Mouse (Mus musculus) macrophage (primary cell): ENCODE results near the gene Spg20. TPM values are rescaled to one million over a fixed set of nuclear protein-coding genes. Genes with fewer than 3 reads are reported as not detected.

Experiments
- H3K27ac ChIP-seq: fragments of 350-480 bp; formaldehyde crosslinking; 2 replicates; pipeline ENCODE4 v1.9.0; 2021
- H3K36me3 ChIP-seq: fragments of 350-480 bp; formaldehyde crosslinking; 2 replicates; pipeline ENCODE4 v1.9.0; 2021; ENCODE audit errors: inconsistent target
- H3K4me3 ChIP-seq: fragments of 350-480 bp; formaldehyde crosslinking; 2 replicates; pipeline ENCODE4 v1.9.0; 2021; ENCODE audit errors: inconsistent target
- H3K79me2 ChIP-seq: fragments of 350-480 bp; formaldehyde crosslinking; 2 replicates; pipeline ENCODE4 v1.9.0; 2021; ENCODE audit errors: inconsistent target
- WGBS: methylation state at CpG from one replicate; pipeline ENCODE4 v1.1.7; 2026; ENCODE audit warnings: inconsistent platforms; ENCODE audit not compliant: missing documents; 5-methylcytosine and 5-hydroxymethylcytosine counted together
- polyA plus RNA-seq: library from polyadenylated mRNA; stranded (reverse); fragments of 250-400 nt; gene quantifications from 3 replicates; pipeline ENCODE4 v1.2.4, GENCODE M21; 2018; ENCODE audit warnings: inconsistent platforms

The Spg20 gene
- polyA plus RNA-seq, 1 experiment from 2014 or later = 40.8 TPM

DNA sequence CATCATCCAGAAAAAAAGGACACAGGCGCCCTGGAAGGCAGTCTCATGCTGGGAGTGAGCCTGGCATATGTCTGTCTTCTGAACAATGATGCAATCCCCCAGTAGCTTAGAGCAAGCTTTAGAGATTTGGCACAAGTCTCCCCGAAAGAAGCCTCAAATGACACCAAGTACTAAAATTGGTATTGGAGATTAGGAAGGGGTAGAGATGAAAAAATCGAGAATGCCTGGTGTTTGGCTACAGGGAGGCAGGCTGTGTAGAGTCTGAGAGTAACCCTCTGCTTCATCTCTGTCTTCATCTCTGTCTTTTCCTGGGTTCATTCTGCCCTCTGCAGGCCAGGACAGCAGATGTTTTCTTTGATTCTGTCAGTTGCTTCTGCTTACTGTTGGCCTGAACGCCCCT, 24.5 kb upstream of the Spg20 start:
- no peak overlapping the region for H3K4me3 ChIP-seq
- 79% methylated on average over 4 of the region's 4 CpGs for WGBS
- H3K27ac ChIP-seq = no peak overlapping the region
- no peaks in the 10 kb centered on the region for H3K79me2 ChIP-seq
- H3K36me3 ChIP-seq = no peaks in the 10 kb centered on the region

- 38% methylated on average over 4 of the region's 4 CpGs for WGBS
- H3K27ac ChIP-seq = no peak overlapping the region
- no peaks in the 10 kb centered on the region for H3K36me3 ChIP-seq
- no peaks in the 10 kb centered on the region for H3K79me2 ChIP-seq
- H3K4me3 ChIP-seq = no peak overlapping the region
These were observed 23.5 kb upstream of the Spg20 start for GRCm38 (mm10) chr3:55088359-55088758.

DNA sequence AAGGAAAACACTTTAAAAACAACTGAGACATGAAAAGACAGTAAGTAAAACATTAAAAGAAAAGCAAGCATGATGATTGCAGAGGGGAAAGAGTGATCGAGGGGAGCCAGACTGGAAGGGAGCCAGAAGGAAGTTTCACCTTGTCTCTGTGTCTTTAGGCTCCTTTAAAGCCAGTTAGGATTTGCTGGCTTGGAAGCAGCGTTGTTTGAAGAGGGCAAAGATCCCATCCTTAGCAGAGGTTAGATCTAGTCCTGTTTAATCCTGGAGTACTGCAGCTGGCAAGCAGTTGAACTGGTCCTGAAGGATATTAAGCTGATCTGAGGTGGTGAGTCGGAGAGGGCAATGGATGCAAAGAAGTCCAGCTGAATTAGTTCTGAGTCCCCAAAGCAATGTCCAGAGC, 23.1 kb upstream of the Spg20 start:
- Histone ChIP-seq H3K27ac (no peak overlapping the region), H3K79me2 (no peaks in the 10 kb centered on the region), H3K36me3 (no peaks in the 10 kb centered on the region), H3K4me3 (no peak overlapping the region)
- 72% methylated on average over 3 of the region's 3 CpGs for WGBS

DNA sequence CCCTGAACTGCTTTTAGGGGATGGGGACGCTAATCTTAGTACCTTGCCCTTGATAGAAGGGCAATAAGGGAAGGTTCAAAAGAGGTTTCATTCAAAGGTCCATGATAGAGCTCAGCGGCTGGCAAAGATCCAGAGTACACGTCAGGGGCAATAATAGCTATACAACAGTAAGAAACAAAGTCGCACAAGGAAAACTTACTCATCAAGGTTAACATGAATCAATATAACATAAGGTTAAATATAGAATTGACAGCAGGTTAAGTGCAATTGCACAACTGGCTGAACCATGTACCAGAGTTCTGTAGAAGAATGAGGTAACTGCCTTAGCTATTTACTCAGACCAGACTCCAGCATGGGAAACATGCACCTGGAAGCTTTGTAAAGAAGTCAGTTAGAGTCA, 22.6 kb upstream of the Spg20 start:
- no peaks in the 10 kb centered on the region for H3K79me2 ChIP-seq
- 87% methylated on average over 4 of the region's 4 CpGs for WGBS
- no peak overlapping the region for H3K27ac ChIP-seq
- H3K36me3 ChIP-seq = no peaks in the 10 kb centered on the region
- H3K4me3 ChIP-seq = no peak overlapping the region

GRCm38 (mm10) chr3:55093161-55093560, 18.7 kb upstream of the Spg20 start:
- no peak overlapping the region for H3K4me3 ChIP-seq
- H3K79me2 ChIP-seq = no peaks in the 10 kb centered on the region
- no peaks in the 10 kb centered on the region for H3K36me3 ChIP-seq
- H3K27ac ChIP-seq = no peak overlapping the region
- WGBS = 94% methylated on average over 1 of the region's 1 CpGs

DNA sequence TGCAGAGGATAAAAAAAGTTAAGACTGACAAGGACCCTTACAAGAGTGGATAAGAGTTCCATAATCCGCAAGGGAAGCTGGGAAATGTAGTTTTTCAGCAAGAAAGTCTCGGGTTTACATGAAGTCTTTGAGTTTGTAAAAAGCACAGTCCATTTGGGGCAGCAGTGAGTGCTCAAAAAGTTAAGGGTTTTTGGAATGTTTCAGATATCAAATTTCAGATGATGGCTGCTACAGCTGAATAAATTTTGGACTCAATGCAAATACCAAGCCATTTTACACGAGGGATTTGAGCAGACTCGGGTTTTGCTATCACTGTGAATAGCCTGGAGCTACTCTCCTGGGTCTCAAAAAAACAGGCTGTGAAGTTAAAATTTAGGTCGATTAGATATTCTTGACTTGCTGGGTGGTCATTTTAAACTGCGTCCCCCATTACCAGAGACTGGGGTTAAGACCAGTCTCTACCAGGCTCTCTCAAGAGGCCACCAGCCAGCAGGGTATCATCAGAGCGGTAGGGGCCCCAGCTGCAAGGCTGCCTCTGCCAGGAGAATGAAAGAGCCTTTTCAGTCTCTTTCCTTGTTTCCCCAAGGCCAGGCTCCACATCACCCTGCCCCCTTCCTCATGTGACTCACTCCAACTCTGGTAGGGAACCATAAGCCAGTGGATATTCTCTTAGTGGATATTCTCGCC, 15.8 kb upstream of the Spg20 start:
- H3K4me3 ChIP-seq = no peak overlapping the region
- H3K79me2 ChIP-seq = no peaks in the 10 kb centered on the region
- no peak overlapping the region for H3K27ac ChIP-seq
- H3K36me3 ChIP-seq = no peaks in the 10 kb centered on the region
- WGBS = 77% methylated on average over 8 of the region's 8 CpGs

DNA sequence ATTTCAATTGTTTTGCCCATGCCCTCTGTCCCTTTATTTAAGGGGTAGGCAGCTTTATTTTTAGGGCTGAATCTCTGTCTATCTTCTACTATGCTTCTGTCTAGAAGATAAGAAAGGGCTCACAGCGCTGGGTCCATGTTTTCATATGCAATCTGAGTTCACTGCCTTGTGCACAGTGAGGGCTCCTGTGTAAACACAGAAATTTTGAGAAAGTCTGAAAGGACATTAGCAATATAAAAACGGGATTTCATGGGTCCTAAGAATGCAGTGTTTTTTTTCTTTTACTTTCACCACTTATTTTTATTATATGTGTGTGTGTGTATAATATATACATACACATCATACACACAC, 15.3 kb upstream of the Spg20 start:
- Histone ChIP-seq H3K79me2 (no peaks in the 10 kb centered on the region), H3K4me3 (no peak overlapping the region), H3K27ac (no peak overlapping the region), H3K36me3 (no peaks in the 10 kb centered on the region)
- 100% methylated on average over 2 of the region's 2 CpGs for WGBS

GRCm38 (mm10) chr3:55097186-55097585, 14.7 kb upstream of the Spg20 start:
- Histone ChIP-seq H3K27ac (no peak overlapping the region), H3K36me3 (no peaks in the 10 kb centered on the region), H3K79me2 (no peaks in the 10 kb centered on the region), H3K4me3 (no peak overlapping the region)
- 94% methylated on average over 2 of the region's 2 CpGs for WGBS

DNA sequence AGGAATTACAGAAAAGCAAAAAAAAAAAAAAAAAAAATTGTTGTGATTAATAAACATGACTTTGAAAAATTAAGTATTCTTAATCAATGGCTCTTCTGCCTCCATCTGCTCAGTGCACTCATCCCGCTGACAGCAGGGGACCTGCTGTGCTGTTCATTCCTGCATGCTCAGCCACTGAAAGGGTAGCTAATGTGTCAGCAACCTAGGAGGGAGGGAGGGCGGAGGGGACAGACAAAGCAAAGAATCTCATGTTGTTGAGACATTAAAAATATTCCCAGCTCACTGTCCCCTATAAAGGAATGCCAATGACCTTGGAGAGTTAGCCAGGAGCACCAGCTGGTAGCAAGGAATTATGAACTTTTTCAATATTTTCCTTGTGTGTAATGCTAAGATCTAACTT, 13.9 kb upstream of the Spg20 start:
- no peak overlapping the region for H3K4me3 ChIP-seq
- H3K79me2 ChIP-seq = no peaks in the 10 kb centered on the region
- 93% methylated on average over 2 of the region's 2 CpGs for WGBS
- H3K27ac ChIP-seq = no peak overlapping the region
- no peaks in the 10 kb centered on the region for H3K36me3 ChIP-seq

GRCm38 (mm10) chr3:55098990-55099389, 12.9 kb upstream of the Spg20 start:
- Histone ChIP-seq H3K4me3 (no peak overlapping the region), H3K79me2 (no peaks in the 10 kb centered on the region), H3K36me3 (no peaks in the 10 kb centered on the region), H3K27ac (no peak overlapping the region)
- 82% methylated on average over 11 of the region's 11 CpGs for WGBS

GRCm38 (mm10) chr3:55101092-55101491, 10.8 kb upstream of the Spg20 start:
- H3K36me3 ChIP-seq = no peaks in the 10 kb centered on the region
- no peak overlapping the region for H3K27ac ChIP-seq
- no peak overlapping the region for H3K4me3 ChIP-seq
- no peaks in the 10 kb centered on the region for H3K79me2 ChIP-seq

GRCm38 (mm10) chr3:55105372-55106023, 6.4 kb upstream of the Spg20 start:
- H3K4me3 ChIP-seq = no peak overlapping the region
- no peaks in the 10 kb centered on the region for H3K36me3 ChIP-seq
- H3K27ac ChIP-seq = no peak overlapping the region
- WGBS = 92% methylated on average over 14 of the region's 14 CpGs
- no peaks in the 10 kb centered on the region for H3K79me2 ChIP-seq

DNA sequence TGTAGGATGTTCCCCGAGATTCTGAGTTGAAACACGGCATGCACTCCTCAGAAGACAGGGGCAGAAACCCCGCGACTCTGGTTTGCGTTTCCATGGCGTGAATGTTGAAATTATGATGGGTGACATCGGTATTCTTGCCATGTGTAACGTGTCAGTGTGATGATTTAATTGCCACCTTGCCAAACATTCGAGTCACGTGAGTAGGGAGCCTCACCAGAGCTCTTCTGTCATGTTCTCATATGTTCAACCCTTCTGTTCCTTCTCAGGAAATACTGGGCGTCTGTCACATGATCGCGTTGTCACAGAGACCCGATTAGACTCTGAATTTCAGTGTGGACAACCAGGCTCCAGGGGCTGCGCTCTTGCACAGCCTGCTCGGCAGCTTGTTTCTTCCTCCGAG, 5.9 kb upstream of the Spg20 start:
- WGBS = 94% methylated on average over 17 of the region's 17 CpGs
- no peak overlapping the region for H3K4me3 ChIP-seq
- no peaks in the 10 kb centered on the region for H3K36me3 ChIP-seq
- no peak overlapping the region for H3K27ac ChIP-seq
- H3K79me2 ChIP-seq = no peaks in the 10 kb centered on the region

DNA sequence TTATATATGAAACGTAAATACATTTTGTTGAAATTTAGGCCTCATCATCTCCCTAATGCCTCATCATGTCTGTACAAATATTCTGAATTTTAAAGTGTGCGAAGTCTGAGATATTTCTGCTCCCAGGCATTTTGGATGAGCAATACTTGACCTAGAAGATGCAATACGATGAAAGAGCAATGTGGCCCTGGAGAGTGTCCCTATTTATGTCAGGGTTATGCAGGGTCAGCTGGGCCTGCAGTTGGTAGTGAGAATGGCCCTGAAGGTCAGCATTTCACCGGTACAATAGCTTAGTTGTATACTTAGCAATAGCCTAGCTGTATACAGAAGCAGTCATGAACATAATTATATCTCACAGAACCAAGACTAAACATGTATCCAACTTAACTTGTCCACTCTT, 2.8 kb upstream of the Spg20 start:
- Histone ChIP-seq H3K36me3 (no peaks in the 10 kb centered on the region), H3K4me3 (no peak overlapping the region), H3K27ac (no peak overlapping the region), H3K79me2 (peaks cover 19% of the 10 kb centered on the region)
- WGBS = 90% methylated on average over 3 of the region's 4 CpGs

DNA sequence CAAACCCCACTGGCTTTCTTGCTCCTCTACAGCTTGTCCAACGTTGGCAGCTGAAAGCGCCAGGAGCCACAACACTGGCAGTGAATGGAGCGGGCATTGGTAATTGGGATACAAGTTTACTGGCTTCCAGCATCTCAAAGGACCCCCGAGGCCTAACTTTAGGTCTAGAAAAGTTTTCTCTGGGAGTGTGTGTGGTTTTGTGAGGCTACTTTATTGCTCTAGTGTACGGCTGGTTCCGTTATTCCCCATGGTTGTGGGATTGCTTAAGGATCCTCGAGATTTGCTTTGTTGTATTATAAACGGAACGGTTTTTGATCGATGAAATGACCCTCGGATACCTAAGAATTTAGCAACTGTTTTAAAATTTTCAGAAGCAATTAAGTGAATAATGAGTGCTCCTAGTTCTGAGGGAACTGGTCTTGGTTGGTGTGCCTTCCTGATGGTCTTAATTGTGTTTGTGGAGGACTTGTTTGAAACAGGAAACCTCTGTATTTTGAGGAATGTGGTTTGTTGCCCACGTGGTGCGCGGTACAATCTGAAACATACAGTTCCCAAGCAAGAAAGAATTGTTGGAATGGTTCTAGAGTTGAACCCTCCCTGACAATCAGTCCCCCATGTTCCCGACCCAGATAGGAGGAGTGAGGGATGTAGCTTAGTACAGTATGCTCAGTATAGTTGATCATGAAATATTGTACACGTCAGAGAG, 955 bp downstream of the Spg20 start:
- Histone ChIP-seq H3K79me2 (peaks cover 57% of the 10 kb centered on the region), H3K27ac (peak overlapping the region; percentile 63), H3K36me3 (peaks cover 6% of the 10 kb centered on the region), H3K4me3 (peak overlapping the region; percentile 89)
- WGBS = 5% methylated on average over 16 of the region's 16 CpGs
